Mouse (Mus musculus) forebrain, postnatal 0 days (tissue): Measurements from ENCODE around the gene Map2k3. TPM values are rescaled to one million over a fixed set of nuclear protein-coding genes. Genes with fewer than 3 reads are reported as not detected.

ENCODE experiments used
- ATAC-seq: fragments of 200-750 bp; cut with Nextera tagmentation; 2 replicates; pipeline ENCODE4 v1.8.0; 2017; ENCODE audit warnings: mild to moderate bottlenecking, moderate library complexity
- DNase-seq: peaks from one replicate; pipeline ENCODE4 v3.0.0-alpha.2; 2015
- H3K27ac ChIP-seq: fragments of 300-500 bp; sonication (generic); 2 replicates; pipeline ENCODE4 v1.5.1; 2014; ENCODE audit warnings: low read depth, mild to moderate bottlenecking, antibody characterized with exemption, low read length, moderate library complexity, mixed read lengths
- H3K27me3 ChIP-seq: fragments of 300-500 bp; sonication (generic); 2 replicates; pipeline ENCODE4 v1.6.1; 2014; ENCODE audit warnings: mild to moderate bottlenecking, low read length, mixed read lengths; ENCODE audit not compliant: insufficient read depth
- H3K36me3 ChIP-seq: fragments of 300-500 bp; sonication (generic); 2 replicates; pipeline ENCODE4 v1.6.1; 2014; ENCODE audit warnings: mild to moderate bottlenecking, moderate library complexity; ENCODE audit not compliant: insufficient read depth
- H3K4me1 ChIP-seq: fragments of 300-500 bp; sonication (generic); 2 replicates; pipeline ENCODE4 v1.6.1; 2014; ENCODE audit warnings: antibody characterized with exemption; ENCODE audit not compliant: insufficient read depth
- H3K4me2 ChIP-seq: fragments of 300-500 bp; sonication (generic); 2 replicates; pipeline ENCODE4 v1.6.1; 2014; ENCODE audit warnings: low read depth, mild to moderate bottlenecking, moderate library complexity
- H3K4me3 ChIP-seq: fragments of 300-500 bp; sonication (generic); 2 replicates; pipeline ENCODE4 v1.5.1; 2014; ENCODE audit warnings: low read depth, low read length, mixed read lengths
- H3K9ac ChIP-seq: fragments of 300-500 bp; sonication (generic); 2 replicates; pipeline ENCODE4 v1.6.1; 2014; ENCODE audit warnings: mild to moderate bottlenecking
- H3K9me3 ChIP-seq: fragments of 300-500 bp; sonication (generic); 2 replicates; pipeline ENCODE4 v1.6.1; 2016; ENCODE audit warnings: low read length
- CTCF ChIP-seq: sonication (generic); IDR thresholded peaks from 2 replicates; pipeline ENCODE4 v1.5.1; 2016; ENCODE audit warnings: antibody characterized with exemption, control low read depth, low read depth
- WGBS: fragments of 180-500 bp; shearing (Covaris S2); extraction: QIAGEN DNeasy Blood & Tissue Kit; methylation state at CpG from one replicate; pipeline ENCODE4 v1.1.7; 2014; 5-methylcytosine and 5-hydroxymethylcytosine counted together
- polyA plus RNA-seq: library from polyadenylated mRNA; unstranded; fragments of >200 nt; fragmentation: Nextera tagmentation; extraction: Ambion mirVana; gene quantifications from 2 replicates; pipeline ENCODE4 v1.2.1, GENCODE M21; 2015
- total RNA-seq: library from RNA; depleted of rRNA; stranded (reverse); fragments of >200 nt; gene quantifications from 2 replicates; pipeline ENCODE4 v1.2.3, GENCODE M21; 2014

Gene Map2k3
- total and polyA plus RNA-seq, 2 experiments from 2014 or later = 10.6 to 20.5 TPM

DNA sequence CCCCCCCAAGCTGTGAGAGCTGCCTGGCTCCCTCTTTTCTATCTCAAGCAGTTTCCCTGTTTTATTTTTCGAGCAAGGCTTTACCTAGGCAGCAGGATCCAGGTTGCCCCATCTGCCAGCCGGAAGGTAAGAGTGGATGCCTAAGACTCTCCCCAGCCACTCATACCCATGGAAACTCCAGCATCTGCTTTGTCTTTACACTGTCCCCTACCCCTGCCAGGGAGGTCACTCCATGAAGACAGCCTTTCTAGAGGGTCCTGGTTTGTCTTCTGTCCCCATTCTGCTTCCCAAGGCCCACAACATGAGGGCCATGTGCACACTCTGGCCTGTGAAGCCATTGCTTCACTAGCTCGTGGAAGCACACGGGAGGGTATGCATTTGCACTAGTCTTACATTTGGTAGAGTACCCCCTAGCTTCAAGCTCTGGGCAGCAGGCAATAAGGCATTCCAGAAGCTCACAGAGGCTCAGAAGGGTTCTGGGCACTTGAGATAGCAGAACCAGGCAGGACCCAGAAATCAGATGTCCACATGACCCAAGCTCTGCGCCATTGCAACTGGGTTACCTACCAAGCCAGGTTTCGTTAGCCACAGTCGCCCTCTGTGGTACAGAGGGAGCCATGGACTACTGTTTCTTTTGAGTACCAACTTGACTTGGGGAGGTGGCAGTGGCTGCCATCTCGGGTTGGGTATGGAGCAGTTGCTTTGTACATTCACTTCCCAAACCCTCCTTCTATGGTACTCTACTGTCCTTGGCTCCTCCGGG lies 24.0 kb downstream of the Map2k3 start:
- no peak overlapping the region for H3K27ac ChIP-seq
- no peak for DNase-seq
- peaks cover 17% of the 10 kb centered on the region for H3K36me3 ChIP-seq
- ATAC-seq = no peak
- TF ChIP-seq CTCF = no peak
- no peaks in the 10 kb centered on the region for H3K27me3 ChIP-seq
- 80% methylated on average over 9 of the region's 9 CpGs for WGBS
- no peaks in the 10 kb centered on the region; the same call in 1 of the 2 replicates for H3K4me1 ChIP-seq
- H3K9me3 ChIP-seq = no peaks in the 10 kb centered on the region
- H3K9ac ChIP-seq = no peak overlapping the region
- no peak overlapping the region for H3K4me2 ChIP-seq
- H3K4me3 ChIP-seq = no peak overlapping the region

GRCm38 (mm10) chr11:60958948-60959347 lies 27.1 kb downstream of the Map2k3 start:
- WGBS = 92% methylated on average over 4 of the region's 4 CpGs
- ATAC-seq (no peak), DNase-seq (no peak)
- no peak overlapping the region for H3K27ac ChIP-seq
- H3K4me3 ChIP-seq = no peak overlapping the region
- H3K9me3 ChIP-seq = no peaks in the 10 kb centered on the region
- H3K36me3 ChIP-seq = no peaks in the 10 kb centered on the region
- H3K9ac ChIP-seq = no peak overlapping the region
- TF ChIP-seq CTCF = no peak
- no peaks in the 10 kb centered on the region for H3K27me3 ChIP-seq
- no peaks in the 10 kb centered on the region for H3K4me1 ChIP-seq
- H3K4me2 ChIP-seq = no peak overlapping the region

- TF ChIP-seq CTCF = no peak
- H3K4me2 ChIP-seq = no peak overlapping the region
- WGBS = 44% methylated on average over 1 of the region's 1 CpGs
Observed at GRCm38 (mm10) chr11:60961176-60961575, 29.3 kb downstream of the Map2k3 start.

DNA sequence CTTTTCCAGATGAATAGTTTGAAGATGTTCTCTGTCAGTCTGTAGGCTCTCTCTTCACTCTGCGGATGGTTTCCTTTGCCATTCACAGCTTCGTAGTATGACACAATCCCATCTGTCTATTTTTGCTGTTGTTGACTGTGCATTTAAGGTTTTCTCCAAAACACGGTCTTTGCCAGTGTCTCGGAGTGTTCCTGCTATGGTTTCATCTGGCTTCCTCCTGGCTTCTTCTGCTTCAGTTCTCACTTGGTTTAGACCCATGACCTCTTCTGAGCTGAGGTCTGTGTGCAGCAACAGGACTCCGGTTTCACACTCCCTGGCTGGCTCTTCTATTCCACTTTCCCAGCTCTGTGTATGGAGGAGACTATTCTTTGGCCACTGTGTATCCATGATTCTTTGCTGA lies 30.9 kb downstream of the Map2k3 start:
- Histone ChIP-seq H3K27ac (no peak overlapping the region), H3K36me3 (no peaks in the 10 kb centered on the region), H3K9ac (no peak overlapping the region), H3K27me3 (no peaks in the 10 kb centered on the region), H3K9me3 (no peaks in the 10 kb centered on the region), H3K4me1 (no peaks in the 10 kb centered on the region), H3K4me2 (no peak overlapping the region), H3K4me3 (no peak overlapping the region)
- no peak for TF ChIP-seq CTCF
- ATAC-seq (no peak), DNase-seq (no peak)
- WGBS = 47% methylated on average over 5 of the region's 5 CpGs

More at GRCm38 (mm10) chr11:60961176-60961575, 29.3 kb downstream of the Map2k3 start:
- H3K9ac ChIP-seq = no peak overlapping the region
- H3K9me3 ChIP-seq = no peaks in the 10 kb centered on the region
- H3K36me3 ChIP-seq = no peaks in the 10 kb centered on the region
- no peak overlapping the region for H3K27ac ChIP-seq
- H3K4me3 ChIP-seq = no peak overlapping the region
- no peak for ATAC-seq
- no peaks in the 10 kb centered on the region for H3K27me3 ChIP-seq
- no peak for DNase-seq
- no peaks in the 10 kb centered on the region for H3K4me1 ChIP-seq

DNA sequence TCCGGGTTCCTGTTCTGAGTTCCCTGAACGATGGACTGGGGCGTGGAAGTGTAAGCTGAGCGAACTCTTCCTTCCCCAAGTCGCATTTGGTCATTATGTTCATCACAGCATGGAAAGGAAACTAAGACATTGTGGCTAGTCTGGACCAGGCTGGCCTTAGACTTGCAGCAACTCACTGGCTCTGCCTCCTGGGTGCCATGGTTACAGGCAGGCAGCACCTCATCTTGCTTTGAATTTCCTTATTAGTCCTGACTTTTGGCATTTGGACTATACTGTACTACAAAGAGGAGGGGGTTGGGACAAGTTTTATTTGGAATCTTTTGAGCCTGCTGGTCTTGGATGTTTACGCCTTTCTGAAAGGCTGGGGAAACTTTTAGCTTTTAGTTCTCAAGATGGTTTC lies 35.1 kb downstream of the Map2k3 start:
- Histone ChIP-seq H3K36me3 (no peaks in the 10 kb centered on the region), H3K4me3 (no peak overlapping the region), H3K4me2 (no peak overlapping the region), H3K9ac (no peak overlapping the region), H3K9me3 (0 out of 2 replicates have a peak, but pooled peaks cover 4% of the 10 kb centered on the region), H3K27me3 (no peaks in the 10 kb centered on the region), H3K4me1 (no peaks in the 10 kb centered on the region), H3K27ac (no peak overlapping the region)
- TF ChIP-seq CTCF = no peak
- ATAC-seq (no peak), DNase-seq (no peak)
- WGBS = 53% methylated on average over 6 of the region's 6 CpGs

- Histone ChIP-seq H3K27me3 (no peaks in the 10 kb centered on the region), H3K4me3 (no peak overlapping the region), H3K4me2 (no peak overlapping the region), H3K27ac (no peak overlapping the region), H3K4me1 (no peaks in the 10 kb centered on the region), H3K9ac (no peak overlapping the region), H3K36me3 (no peaks in the 10 kb centered on the region), H3K9me3 (no peaks in the 10 kb centered on the region)
- DNase-seq (no peak), ATAC-seq (no peak)
- TF ChIP-seq CTCF = no peak
- 82% methylated on average over 11 of the region's 11 CpGs for WGBS
Observed at GRCm38 (mm10) chr11:60975097-60975496, 43.3 kb downstream of the Map2k3 start.

DNA sequence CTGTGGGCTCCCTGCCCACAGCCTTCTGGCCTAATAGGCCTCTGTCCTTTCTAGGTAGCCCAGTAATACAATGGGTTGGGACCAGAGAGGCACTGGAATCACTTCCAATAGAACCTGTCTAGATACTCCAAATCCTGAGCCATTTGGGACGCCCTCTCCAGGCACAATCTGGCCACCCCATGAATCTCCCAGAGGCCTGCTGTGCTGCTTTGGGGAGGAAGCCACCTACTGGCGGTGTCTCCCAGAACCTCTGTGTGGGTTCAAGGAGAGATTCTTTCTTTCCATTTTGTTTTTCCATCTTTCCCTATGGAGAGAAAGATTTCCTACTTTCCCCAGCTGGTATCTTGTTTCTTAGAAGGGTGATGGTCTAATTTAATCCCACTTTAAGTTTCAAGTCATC lies 44.4 kb downstream of the Map2k3 start:
- H3K27ac ChIP-seq = no peak overlapping the region
- no peaks in the 10 kb centered on the region for H3K27me3 ChIP-seq
- no peak overlapping the region for H3K4me2 ChIP-seq
- DNase-seq = no peak
- no peaks in the 10 kb centered on the region for H3K9me3 ChIP-seq
- no peak for ATAC-seq
- no peak overlapping the region for H3K4me3 ChIP-seq
- TF ChIP-seq CTCF = no peak
- H3K36me3 ChIP-seq = no peaks in the 10 kb centered on the region
- no peak overlapping the region for H3K9ac ChIP-seq
- 84% methylated on average over 2 of the region's 2 CpGs for WGBS
- no peaks in the 10 kb centered on the region for H3K4me1 ChIP-seq
